ENCODE assay signal across 15 mouse cellular contexts in the genomic region with DNA sequence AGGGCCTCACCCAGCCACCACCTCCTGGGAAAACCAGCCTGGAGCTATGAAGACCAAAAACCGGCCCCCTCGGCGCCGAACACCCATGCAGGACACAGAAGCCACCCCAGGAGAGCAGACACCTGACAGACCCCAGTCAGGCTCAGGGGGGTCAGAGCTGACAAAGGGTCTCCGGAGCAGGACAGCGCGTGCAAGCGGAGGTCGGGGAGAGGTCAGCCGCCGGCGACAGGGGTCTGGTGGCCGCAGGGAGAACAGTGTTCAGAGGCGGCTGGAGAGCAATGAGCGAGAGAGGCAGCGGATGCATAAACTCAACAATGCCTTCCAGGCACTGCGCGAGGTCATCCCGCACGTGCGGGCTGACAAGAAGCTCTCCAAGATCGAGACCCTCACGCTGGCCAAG. TPM values are rescaled to one million over a fixed set of nuclear protein-coding genes. Genes with fewer than 3 reads are reported as not detected.
A peak's percentile ranks its signal among the peaks of the same experiment; 100 is the strongest.
DNase-seq lines count a peak whose midpoint lies in the region; ATAC-seq lines count a peak whose summit lies in the region.
"Had no signal": no experiment of that assay in that cellular context is flagged by ENCODE, and none has a peak within 500 bp of the region (broad histone marks: within the 10 kb centered on the region; RNA-seq: fewer than 3 reads in every experiment).

No protein-coding gene starts in this region.

- DNase-seq in heart, adult 9 months (ENCODE audit: low spot score in 2 of 2): no peak
- peak; percentile 40 for DNase-seq in neural tube, embryonic 10.5 days (ENCODE audit: extremely low spot score, low spot score)
- DNase-seq: cerebellum, postnatal 36 days; heart, adult 11 months; kidney, postnatal 25 days; lung, postnatal 4 days had no signal

- H3K36me3 ChIP-seq in heart, embryonic 13.5 days: peaks cover 11% of the 10 kb centered on the region
- peaks cover 11% of the 10 kb centered on the region for H3K36me3 ChIP-seq in neural tube, embryonic 15.5 days
- no peaks in the 10 kb centered on the region for H3K36me3 ChIP-seq in intestine, embryonic 16.5 days (ENCODE audit: control insufficient read depth, insufficient read depth, low read length)
- H3K36me3 ChIP-seq in stomach, embryonic 15.5 days: 0 out of 2 replicates have a peak, but pooled peaks cover 5% of the 10 kb centered on the region

- H3K4me2 ChIP-seq in heart, embryonic 13.5 days: peak overlapping the region; percentile 72
- no peak overlapping the region for H3K4me2 ChIP-seq in neural tube, embryonic 15.5 days
- no peak overlapping the region for H3K4me2 ChIP-seq in intestine, embryonic 16.5 days (ENCODE audit: low read depth, low read length)
- H3K4me2 ChIP-seq in stomach, embryonic 15.5 days: peak overlapping the region; percentile 67; the same call in 1 of the 2 replicates

- no peaks in the 10 kb centered on the region for H3K27me3 ChIP-seq in heart, embryonic 13.5 days (replicated peaks)
- H3K27me3 ChIP-seq in neural tube, embryonic 15.5 days (replicated peaks): no peaks in the 10 kb centered on the region
- no peaks in the 10 kb centered on the region for H3K27me3 ChIP-seq in intestine, embryonic 16.5 days (replicated peaks; ENCODE audit: control insufficient read depth, insufficient read depth, low read length)
- H3K27me3 ChIP-seq in stomach, embryonic 15.5 days (replicated peaks): no peaks in the 10 kb centered on the region

- ATAC-seq in heart, embryonic 13.5 days (ENCODE audit: extremely low read depth, insufficient number of reproducible peaks, low FRiP score, low TSS enrichment): no peak
- no peak; the same call in 1 of the 2 replicates for ATAC-seq in neural tube, embryonic 15.5 days (ENCODE audit: low FRiP score)
- ATAC-seq in intestine, embryonic 16.5 days: no peak
- ATAC-seq in stomach, embryonic 15.5 days (ENCODE audit: insufficient read depth, low FRiP score, low read depth): no peak
- no peak for ATAC-seq in granulocyte monocyte progenitor cell, adult 5-6 weeks (replicated peaks; ENCODE audit: poor library complexity, severe bottlenecking)
- ATAC-seq in CD4-positive, CD25-positive, alpha-beta regulatory T cell, adult 4 months: no peak
- ATAC-seq: inflammation-experienced regulatory T-cells, adult 6 months had no signal

- no peaks in the 10 kb centered on the region for H3K9me3 ChIP-seq in heart, embryonic 13.5 days
- H3K9me3 ChIP-seq in neural tube, embryonic 15.5 days (replicated peaks): no peaks in the 10 kb centered on the region
- H3K9me3 ChIP-seq in intestine, embryonic 16.5 days (ENCODE audit: control insufficient read depth, low read length): no peaks in the 10 kb centered on the region
- H3K9me3 ChIP-seq in stomach, embryonic 15.5 days: no peaks in the 10 kb centered on the region

- H3K4me3 ChIP-seq in heart, embryonic 13.5 days: no peak overlapping the region
- H3K4me3 ChIP-seq in neural tube, embryonic 15.5 days (replicated peaks): no peak overlapping the region
- H3K4me3 ChIP-seq in intestine, embryonic 16.5 days (ENCODE audit: low read length): peak overlapping the region; percentile 37
- peak overlapping the region; percentile 31 for H3K4me3 ChIP-seq in stomach, embryonic 15.5 days (replicated peaks)
- H3K4me3 ChIP-seq: left cerebral cortex, adult 2 months had no signal

- WGBS in heart, embryonic 13.5 days: 43% methylated on average over 23 of the region's 23 CpGs
- WGBS in neural tube, embryonic 15.5 days: 36% methylated on average over 23 of the region's 23 CpGs
- whole genome bisulfite sequencing in intestine, embryonic 16.5 days: 50% methylated on average over 23 of the region's 23 CpGs
- 50% methylated on average over 23 of the region's 23 CpGs for WGBS in stomach, embryonic 15.5 days

- H3K4me1 ChIP-seq in heart, embryonic 13.5 days: peaks cover 24% of the 10 kb centered on the region
- peaks cover 13% of the 10 kb centered on the region for H3K4me1 ChIP-seq in neural tube, embryonic 15.5 days
- H3K4me1 ChIP-seq in intestine, embryonic 16.5 days (ENCODE audit: control insufficient read depth, insufficient read depth, low read length): peaks cover 10% of the 10 kb centered on the region
- peaks cover 16% of the 10 kb centered on the region for H3K4me1 ChIP-seq in stomach, embryonic 15.5 days

- H3K9ac ChIP-seq in heart, embryonic 13.5 days: no peak overlapping the region
- H3K9ac ChIP-seq in neural tube, embryonic 15.5 days (replicated peaks): no peak overlapping the region
- 0 out of 2 replicates have a peak overlapping the region, but pooled peaks have one; percentile 16 for H3K9ac ChIP-seq in intestine, embryonic 16.5 days (ENCODE audit: low read depth, low read length)
- no peak overlapping the region for H3K9ac ChIP-seq in stomach, embryonic 15.5 days

- no peak overlapping the region for H3K27ac ChIP-seq in heart, embryonic 13.5 days (replicated peaks)
- no peak overlapping the region for H3K27ac ChIP-seq in neural tube, embryonic 15.5 days (replicated peaks)
- no peak overlapping the region for H3K27ac ChIP-seq in intestine, embryonic 16.5 days (ENCODE audit: low read length)
- no peak overlapping the region for H3K27ac ChIP-seq in stomach, embryonic 15.5 days
- H3K27ac ChIP-seq: left cerebral cortex, adult 2 months had no signal

RNA-seq across cellular contexts. Expression of a gene that starts 0.9 kb away (rescaled TPM):
- 0.24 and 0.33 TPM in 2 replicates for polyA plus RNA-seq in heart, embryonic 13.5 days (2015; fragmentation: Nextera tagmentation; extraction: Ambion mirVana)
- 0.15 and 0.38 TPM in 2 replicates for polyA plus RNA-seq in neural tube, embryonic 15.5 days (2015; fragmentation: Nextera tagmentation; extraction: Ambion mirVana)
- 10.2 and 13.0 TPM in 2 replicates for polyA plus RNA-seq in intestine, embryonic 16.5 days (2015; fragmentation: Nextera tagmentation; extraction: Ambion mirVana)
- 21.8 and 34.2 TPM in 2 replicates for polyA plus RNA-seq in stomach, embryonic 15.5 days (2015; fragmentation: Nextera tagmentation; extraction: Ambion mirVana)
- 3.5 and 4.4 TPM in 2 replicates for total RNA-seq in granulocyte monocyte progenitor cell, adult 5-6 weeks (2014; fragmentation: Nextera tagmentation)
- 1.3 and 1.9 TPM in 2 replicates for total RNA-seq in granulocyte monocyte progenitor cell, adult 5-6 weeks (2017)
- polyA plus RNA-seq in CD4-positive, CD25-positive, alpha-beta regulatory T cell, adult 4 months (2017; shearing (Covaris generic)): under 1 TPM in 1 of 2 experiments, not detected in 1; 0.39 TPM
- polyA plus RNA-seq: C2C12 had no signal

RNA-seq across cellular contexts. Expression of a gene that starts 32.4 kb away (rescaled TPM):
- polyA plus RNA-seq in heart, embryonic 13.5 days (2015; fragmentation: Nextera tagmentation; extraction: Ambion mirVana): 14.7 and 15.3 TPM in 2 replicates
- 40.3 and 42.6 TPM in 2 replicates for polyA plus RNA-seq in neural tube, embryonic 15.5 days (2015; fragmentation: Nextera tagmentation; extraction: Ambion mirVana)
- 19.3 and 20.4 TPM in 2 replicates for polyA plus RNA-seq in intestine, embryonic 16.5 days (2015; fragmentation: Nextera tagmentation; extraction: Ambion mirVana)
- 21.2 and 21.7 TPM in 2 replicates for polyA plus RNA-seq in stomach, embryonic 15.5 days (2015; fragmentation: Nextera tagmentation; extraction: Ambion mirVana)
- total RNA-seq in granulocyte monocyte progenitor cell, adult 5-6 weeks (2014; fragmentation: Nextera tagmentation): 1.4 and 6.1 TPM in 2 replicates
- 1.1 and 3.3 TPM in 2 replicates for total RNA-seq in granulocyte monocyte progenitor cell, adult 5-6 weeks (2017)
- polyA plus RNA-seq in CD4-positive, CD25-positive, alpha-beta regulatory T cell, adult 4 months (2017; shearing (Covaris generic)): 100 to 1,000 TPM in 1 of 2 experiments, 10 to 100 TPM in 1; 78.5 to 109 TPM

RNA-seq across cellular contexts. Expression of a gene that starts 53.2 kb away (rescaled TPM):
- polyA plus RNA-seq in heart, embryonic 13.5 days (2015; fragmentation: Nextera tagmentation; extraction: Ambion mirVana): 126 and 137 TPM in 2 replicates
- 91.9 and 106 TPM in 2 replicates for polyA plus RNA-seq in neural tube, embryonic 15.5 days (2015; fragmentation: Nextera tagmentation; extraction: Ambion mirVana)
- 111 and 142 TPM in 2 replicates for polyA plus RNA-seq in intestine, embryonic 16.5 days (2015; fragmentation: Nextera tagmentation; extraction: Ambion mirVana)
- 125 and 133 TPM in 2 replicates for polyA plus RNA-seq in stomach, embryonic 15.5 days (2015; fragmentation: Nextera tagmentation; extraction: Ambion mirVana)
- total RNA-seq in granulocyte monocyte progenitor cell, adult 5-6 weeks (2014; fragmentation: Nextera tagmentation): 29.1 and 56.1 TPM in 2 replicates
- total RNA-seq in granulocyte monocyte progenitor cell, adult 5-6 weeks (2017): 12.2 and 20.2 TPM in 2 replicates
- polyA plus RNA-seq in CD4-positive, CD25-positive, alpha-beta regulatory T cell, adult 4 months (2017; shearing (Covaris generic)): 1 to 10 TPM; 2.6 to 5.2 TPM

Comparison
In these comparisons a context has a peak if more than half of its experiments do, and no peak if none do; other contexts are left out.
1. H3K4me2 ChIP-seq: peak in heart, embryonic 13.5 days (single experiment) and stomach, embryonic 15.5 days (single experiment); none in neural tube, embryonic 15.5 days (single experiment) and intestine, embryonic 16.5 days (single experiment).
2. H3K4me3 ChIP-seq: peak in intestine, embryonic 16.5 days (single experiment) and stomach, embryonic 15.5 days (single experiment); none in heart, embryonic 13.5 days (single experiment) and neural tube, embryonic 15.5 days (single experiment).
3. RNA of a gene that starts 53.2 kb away (polyA plus RNA-seq): 126 to 137 TPM in heart, embryonic 13.5 days, 125 to 133 TPM in stomach, embryonic 15.5 days, 111 to 142 TPM in intestine, embryonic 16.5 days and 91.9 to 106 TPM in neural tube, embryonic 15.5 days; 2.6 to 5.2 TPM in CD4-positive, CD25-positive, alpha-beta regulatory T cell, adult 4 months; every median in the first group is over 10 times any median in the second.